Mouse (Mus musculus) stomach, embryonic 15.5 days (tissue): ENCODE data around the gene 3100002H09Rik. TPM values are rescaled to one million over a fixed set of nuclear protein-coding genes. Genes with fewer than 3 reads are reported as not detected.

ENCODE experiments used
- ATAC-seq: fragments of 200-750 bp; cut with Nextera tagmentation; 2 replicates; pipeline ENCODE4 v1.8.0; 2017; ENCODE audit warnings: low read depth, moderate number of reproducible peaks, moderate TSS enrichment; ENCODE audit not compliant: insufficient read depth, low FRiP score
- H3K27ac ChIP-seq: fragments of 300-500 bp; sonication (generic); 2 replicates; pipeline ENCODE4 v1.5.1; 2015; ENCODE audit warnings: mild to moderate bottlenecking, inconsistent platforms
- H3K27me3 ChIP-seq: fragments of 300-500 bp; sonication (generic); replicated peaks from 2 replicates; pipeline ENCODE4 v1.6.1; 2015; ENCODE audit warnings: inconsistent platforms
- H3K36me3 ChIP-seq: fragments of 300-500 bp; sonication (generic); 2 replicates; pipeline ENCODE4 v1.6.1; 2015; ENCODE audit warnings: inconsistent platforms
- H3K4me1 ChIP-seq: fragments of 300-500 bp; sonication (generic); 2 replicates; pipeline ENCODE4 v1.6.1; 2015; ENCODE audit warnings: inconsistent platforms
- H3K4me2 ChIP-seq: fragments of 300-500 bp; sonication (generic); 2 replicates; pipeline ENCODE4 v1.6.1; 2015; ENCODE audit warnings: mild to moderate bottlenecking, inconsistent platforms
- H3K4me3 ChIP-seq: fragments of 300-500 bp; sonication (generic); replicated peaks from 2 replicates; pipeline ENCODE4 v1.5.1; 2015; ENCODE audit warnings: inconsistent platforms
- H3K9ac ChIP-seq: fragments of 300-500 bp; sonication (generic); 2 replicates; pipeline ENCODE4 v1.6.1; 2015; ENCODE audit warnings: inconsistent platforms
- H3K9me3 ChIP-seq: fragments of 300-500 bp; sonication (generic); 2 replicates; pipeline ENCODE4 v1.6.1; 2016; ENCODE audit warnings: inconsistent platforms
- WGBS: fragments of 180-500 bp; shearing (Covaris S2); methylation state at CpG from one replicate; pipeline ENCODE4 v1.1.7; 2015; 5-methylcytosine and 5-hydroxymethylcytosine counted together
- polyA plus RNA-seq: library from polyadenylated mRNA; unstranded; fragments of >200 nt; fragmentation: Nextera tagmentation; extraction: Ambion mirVana; gene quantifications from 2 replicates; pipeline ENCODE4 v1.2.1, GENCODE M21; 2015

3100002H09Rik gene
- not detected in 2 replicates for polyA plus RNA-seq

- WGBS: 74% methylated on average over 2 of the region's 2 CpGs
- Histone ChIP-seq H3K9me3 (no peaks in the 10 kb centered on the region), H3K4me3 (no peak within 1 kb of the TSS), H3K27me3 (peaks cover 3% of the 10 kb centered on the region; the same call in 1 of the 2 replicates), H3K36me3 (no peaks in the 10 kb centered on the region), H3K27ac (no peak within 1 kb of the TSS), H3K9ac (no peak within 1 kb of the TSS), H3K4me2 (no peak within 1 kb of the TSS), H3K4me1 (no peaks in the 10 kb centered on the region)
- no peak for ATAC-seq
Measured at GRCm38 (mm10) chr4:124610703-124611102, at the start of gene 3100002H09Rik. TSS of gene 3100002H09Rik (minus strand) at chr4:124610803.

- Histone ChIP-seq H3K4me2 (peak overlapping the region; percentile 98), H3K9me3 (no peaks in the 10 kb centered on the region), H3K36me3 (no peaks in the 10 kb centered on the region), H3K4me3 (peak overlapping the region; percentile 18), H3K9ac (no peak overlapping the region), H3K27ac (no peak overlapping the region), H3K27me3 (peaks cover 88% of the 10 kb centered on the region), H3K4me1 (peaks cover 30% of the 10 kb centered on the region)
- ATAC-seq: no peak
- 2% methylated on average over 67 of the region's 68 CpGs for WGBS
Measured at GRCm38 (mm10) chr4:124659251-124660217, 48.9 kb upstream of the 3100002H09Rik start.

- Histone ChIP-seq H3K4me1 (peaks cover 30% of the 10 kb centered on the region), H3K9ac (no peak overlapping the region), H3K9me3 (no peaks in the 10 kb centered on the region), H3K36me3 (no peaks in the 10 kb centered on the region), H3K4me2 (peak overlapping the region; percentile 98), H3K27ac (no peak overlapping the region), H3K4me3 (peak overlapping the region; percentile 63), H3K27me3 (peaks cover 92% of the 10 kb centered on the region)
- no peak for ATAC-seq
- WGBS: under 1% methylated on average over 39 of the region's 39 CpGs
Measured at GRCm38 (mm10) chr4:124658412-124658851, 47.8 kb upstream of the 3100002H09Rik start.

GRCm38 (mm10) chr4:124657781-124658180 is 47.2 kb upstream of the 3100002H09Rik start:
- Histone ChIP-seq H3K4me3 (peak overlapping the region; percentile 63), H3K4me1 (peaks cover 30% of the 10 kb centered on the region), H3K9me3 (no peaks in the 10 kb centered on the region), H3K27ac (no peak overlapping the region), H3K36me3 (no peaks in the 10 kb centered on the region), H3K27me3 (peaks cover 93% of the 10 kb centered on the region), H3K4me2 (peak overlapping the region; percentile 98), H3K9ac (no peak overlapping the region)
- under 1% methylated on average over 57 of the region's 61 CpGs for WGBS
- ATAC-seq: peak; percentile 6; the same call in 1 of the 2 replicates

GRCm38 (mm10) chr4:124656854-124657650 is 46.4 kb upstream of the 3100002H09Rik start:
- H3K9ac ChIP-seq: no peak overlapping the region
- no peaks in the 10 kb centered on the region for H3K9me3 ChIP-seq
- peaks cover 91% of the 10 kb centered on the region for H3K27me3 ChIP-seq
- H3K4me2 ChIP-seq: peak overlapping the region; percentile 98
- H3K4me1 ChIP-seq: peaks cover 32% of the 10 kb centered on the region
- ATAC-seq: peak; percentile 85
- WGBS: under 1% methylated on average over 81 of the region's 92 CpGs
- H3K27ac ChIP-seq: no peak overlapping the region
- H3K36me3 ChIP-seq: no peaks in the 10 kb centered on the region
- peak overlapping the region; percentile 63 for H3K4me3 ChIP-seq

GRCm38 (mm10) chr4:124656518-124656853 is 45.9 kb upstream of the 3100002H09Rik start, which contains the start of gene Pou3f1:
TSS of gene Pou3f1 (plus strand) at chr4:124656807.
- H3K4me3 ChIP-seq: peak within 1 kb of the TSS; percentile 63
- H3K4me1 ChIP-seq: peaks cover 32% of the 10 kb centered on the region
- H3K27ac ChIP-seq: no peak within 1 kb of the TSS
- no peaks in the 10 kb centered on the region for H3K9me3 ChIP-seq
- H3K36me3 ChIP-seq: no peaks in the 10 kb centered on the region
- no peak within 1 kb of the TSS for H3K9ac ChIP-seq
- H3K4me2 ChIP-seq: peak within 1 kb of the TSS; percentile 98
- H3K27me3 ChIP-seq: peaks cover 89% of the 10 kb centered on the region
- no peak for ATAC-seq
- WGBS: 1% methylated on average over 15 of the region's 15 CpGs

GRCm38 (mm10) chr4:124652886-124653285 is 42.3 kb upstream of the 3100002H09Rik start:
- H3K9ac ChIP-seq: no peak overlapping the region
- H3K9me3 ChIP-seq: no peaks in the 10 kb centered on the region
- H3K4me3 ChIP-seq: no peak overlapping the region
- H3K27ac ChIP-seq: no peak overlapping the region
- H3K36me3 ChIP-seq: no peaks in the 10 kb centered on the region
- H3K4me2 ChIP-seq: no peak overlapping the region
- H3K4me1 ChIP-seq: peaks cover 14% of the 10 kb centered on the region
- ATAC-seq: no peak
- 11% methylated on average over 9 of the region's 9 CpGs for WGBS
- H3K27me3 ChIP-seq: peaks cover 65% of the 10 kb centered on the region

- no peaks in the 10 kb centered on the region for H3K9me3 ChIP-seq
Measured at GRCm38 (mm10) chr4:124647909-124648308, 37.3 kb upstream of the 3100002H09Rik start.

GRCm38 (mm10) chr4:124646591-124646990 is 36.0 kb upstream of the 3100002H09Rik start:
- WGBS: 12% methylated on average over 8 of the region's 8 CpGs
- H3K27me3 ChIP-seq: peaks cover 8% of the 10 kb centered on the region; the same call in 1 of the 2 replicates
- peak overlapping the region; percentile 23; the same call in 1 of the 2 replicates for H3K4me2 ChIP-seq
- no peaks in the 10 kb centered on the region for H3K9me3 ChIP-seq
- H3K4me3 ChIP-seq: no peak overlapping the region
- ATAC-seq: no peak
- H3K27ac ChIP-seq: no peak overlapping the region
- H3K9ac ChIP-seq: no peak overlapping the region
- no peaks in the 10 kb centered on the region for H3K36me3 ChIP-seq
- no peaks in the 10 kb centered on the region for H3K4me1 ChIP-seq

More at GRCm38 (mm10) chr4:124647909-124648308, 37.3 kb upstream of the 3100002H09Rik start:
- H3K27me3 ChIP-seq: peaks cover 18% of the 10 kb centered on the region
- no peak overlapping the region for H3K9ac ChIP-seq
- H3K36me3 ChIP-seq: no peaks in the 10 kb centered on the region
- H3K4me2 ChIP-seq: no peak overlapping the region
- 0 out of 2 replicates have a peak, but pooled peaks cover 2% of the 10 kb centered on the region for H3K4me1 ChIP-seq
- no peak overlapping the region for H3K4me3 ChIP-seq
- 45% methylated on average over 5 of the region's 5 CpGs for WGBS
- no peak overlapping the region for H3K27ac ChIP-seq
- ATAC-seq: no peak

- H3K4me1 ChIP-seq: no peaks in the 10 kb centered on the region
- peaks cover 19% of the 10 kb centered on the region for H3K27me3 ChIP-seq
- H3K4me2 ChIP-seq: no peak overlapping the region
- no peak overlapping the region for H3K4me3 ChIP-seq
- H3K36me3 ChIP-seq: no peaks in the 10 kb centered on the region
- H3K27ac ChIP-seq: no peak overlapping the region
- ATAC-seq: peak; percentile 82
- no peak overlapping the region for H3K9ac ChIP-seq
- 29% methylated on average over 3 of the region's 3 CpGs for WGBS
- H3K9me3 ChIP-seq: no peaks in the 10 kb centered on the region
Measured at GRCm38 (mm10) chr4:124644974-124645433, 34.4 kb upstream of the 3100002H09Rik start.

GRCm38 (mm10) chr4:124643859-124644258 is 33.3 kb upstream of the 3100002H09Rik start:
- Histone ChIP-seq H3K4me1 (no peaks in the 10 kb centered on the region), H3K9me3 (no peaks in the 10 kb centered on the region), H3K27me3 (peaks cover 21% of the 10 kb centered on the region), H3K4me3 (no peak overlapping the region), H3K4me2 (no peak overlapping the region), H3K27ac (no peak overlapping the region), H3K36me3 (no peaks in the 10 kb centered on the region), H3K9ac (no peak overlapping the region)
- 88% methylated on average over 9 of the region's 9 CpGs for WGBS
- ATAC-seq: no peak
